Mouse (Mus musculus): ENCODE measurements at regions not wholly inside any gene's neighbourhood (a gene's known extent, or its start where the extent isn't known, plus 50 kb on each side); places are given as distances from the start of the nearest gene placed in this dataset.

DNA sequence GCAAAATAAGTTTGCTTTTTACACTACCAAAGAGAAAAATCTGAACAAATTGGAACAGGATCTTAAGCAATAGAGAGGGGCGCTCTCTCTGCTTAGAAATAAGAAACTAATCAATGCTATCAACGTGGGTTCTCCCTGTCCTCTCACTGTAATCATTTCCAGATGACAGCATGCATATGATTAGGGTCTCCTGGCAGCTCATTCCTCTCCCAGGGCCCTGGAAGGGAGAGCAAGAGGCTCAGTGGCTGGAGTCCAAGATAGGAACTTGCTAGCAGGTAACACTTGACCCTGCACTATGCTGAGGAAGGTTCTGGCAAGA, 146.5 kb upstream of the Jarid2 start:
- TF ChIP-seq GATA1 (IDR thresholded peaks at IDR 0.05; ENCODE audit: low read length) (no peak), TAL1 (IDR thresholded peaks at IDR 0.05; ENCODE audit: low read length) (no peak)

All from erythroblast, embryonic 14.5 days (primary cell).